Mouse (Mus musculus): ENCODE measurements at regions not wholly inside any gene's neighbourhood (a gene's known extent, or its start where the extent isn't known, plus 50 kb on each side); places are given as distances from the start of the nearest gene placed in this dataset.

DNA sequence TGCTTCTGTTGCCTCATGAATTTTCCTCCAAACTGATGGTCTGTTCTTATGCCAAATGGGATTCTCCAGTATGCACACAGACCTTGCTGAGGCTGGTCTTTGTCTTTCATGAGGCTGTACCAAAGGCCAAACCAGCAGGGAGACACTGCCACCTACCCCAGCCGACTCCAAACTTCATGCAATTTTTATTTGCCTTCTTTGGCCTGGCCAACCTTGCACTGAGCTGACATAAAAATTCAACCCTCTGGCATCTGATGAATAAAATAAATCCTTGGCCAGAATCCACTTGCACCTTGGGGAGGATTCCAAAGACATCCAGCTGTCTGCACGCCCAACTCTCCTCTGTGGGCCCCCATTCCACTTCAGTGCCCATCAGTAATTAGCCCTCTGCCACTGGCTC lies 126.0 kb upstream of the Nmur2 start:
- DNase-seq (ENCODE audit: low spot score in 2 of 2): no peak

- peak in 1 of 2 experiments; percentile 28 for DNase-seq (ENCODE audit: low spot score in 2 of 2)
Observed at GRCm38 (mm10) chr11:56165759-56166158, 124.9 kb upstream of the Nmur2 start.

GRCm38 (mm10) chr11:56160286-56160685 lies 119.5 kb upstream of the Nmur2 start:
- no peak for DNase-seq (ENCODE audit: low spot score in 2 of 2)

GRCm38 (mm10) chr11:56159412-56160074 lies 118.7 kb upstream of the Nmur2 start:
- DNase-seq (ENCODE audit: low spot score in 2 of 2): peak in 1 of 2 experiments; percentile 17

DNA sequence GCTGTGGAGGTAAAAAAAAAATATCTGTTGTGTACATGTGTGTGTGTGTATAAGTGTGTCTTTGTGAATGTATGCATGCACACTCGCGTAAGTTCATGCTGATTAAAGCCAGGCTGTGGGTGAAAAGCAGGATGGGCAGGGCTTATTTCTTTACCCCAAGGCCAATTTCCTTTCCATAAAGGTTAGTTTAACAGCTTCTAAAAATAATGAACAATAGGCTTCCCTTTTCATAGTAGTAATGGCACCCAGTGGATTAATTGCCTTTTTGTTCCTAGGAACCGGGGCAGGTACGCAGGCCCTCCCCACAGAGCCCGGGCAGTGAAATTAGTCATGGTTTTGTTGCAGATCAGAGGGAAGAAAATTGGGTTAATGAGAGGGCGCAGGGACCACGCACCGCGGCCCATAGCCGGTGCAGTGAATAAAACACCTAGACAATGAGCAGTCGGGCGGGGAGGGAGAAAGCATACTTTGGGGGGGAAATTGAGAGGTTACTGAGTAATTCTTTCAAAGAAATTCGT lies 110.1 kb upstream of the Nmur2 start:
- DNase-seq (ENCODE audit: low spot score in 2 of 2): no peak

- no peak for DNase-seq (ENCODE audit: low spot score in 2 of 2)
Observed at GRCm38 (mm10) chr11:56149752-56150151, 108.9 kb upstream of the Nmur2 start.

GRCm38 (mm10) chr11:56148956-56149355 lies 108.1 kb upstream of the Nmur2 start:
- DNase-seq (ENCODE audit: low spot score in 2 of 2): no peak

- DNase-seq (ENCODE audit: low spot score in 2 of 2): no peak
Observed at GRCm38 (mm10) chr11:56146708-56147107, 105.9 kb upstream of the Nmur2 start.

- peak; percentile 17 to 22 for DNase-seq (ENCODE audit: low spot score in 2 of 2)
Observed at GRCm38 (mm10) chr11:56131339-56131823, 90.6 kb upstream of the Nmur2 start.

DNA sequence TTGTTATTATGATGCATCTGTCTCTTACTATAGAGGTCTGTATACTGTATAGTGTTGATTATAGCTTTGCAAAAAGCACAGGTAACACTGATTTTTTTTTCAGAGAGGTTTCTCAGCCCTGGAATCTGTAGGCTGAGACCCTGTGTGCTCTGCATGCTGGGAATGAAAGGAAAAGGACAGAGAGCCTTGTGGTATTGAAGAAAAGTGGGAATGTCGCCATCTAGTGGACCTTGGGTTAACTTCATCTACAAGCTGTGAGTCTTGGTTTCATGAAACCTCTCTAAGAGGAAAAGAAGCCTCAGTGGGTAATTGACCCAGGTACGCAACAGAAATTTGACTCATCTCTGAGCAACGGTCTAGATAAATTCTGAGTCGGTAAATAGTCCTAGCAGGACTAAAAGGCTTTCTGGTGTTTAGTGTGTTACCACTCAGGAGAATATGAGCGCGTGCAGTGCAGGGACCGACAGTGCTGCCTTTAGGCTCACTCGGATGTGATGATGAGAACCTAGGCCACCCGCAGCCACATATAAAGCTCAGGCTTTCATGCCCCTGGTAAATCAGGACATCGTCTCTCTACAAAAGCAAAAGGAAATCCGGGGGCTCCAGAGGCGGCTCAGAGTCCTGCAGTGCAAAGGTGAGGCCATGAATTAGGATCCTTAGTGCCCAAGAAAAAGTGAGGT lies 75.9 kb upstream of the Nmur2 start:
- DNase-seq (ENCODE audit: low spot score in 2 of 2): no peak

- DNase-seq (ENCODE audit: low spot score in 2 of 2): peak; percentile 16 to 67
Observed at GRCm38 (mm10) chr11:56107929-56108328, 67.1 kb upstream of the Nmur2 start.

DNA sequence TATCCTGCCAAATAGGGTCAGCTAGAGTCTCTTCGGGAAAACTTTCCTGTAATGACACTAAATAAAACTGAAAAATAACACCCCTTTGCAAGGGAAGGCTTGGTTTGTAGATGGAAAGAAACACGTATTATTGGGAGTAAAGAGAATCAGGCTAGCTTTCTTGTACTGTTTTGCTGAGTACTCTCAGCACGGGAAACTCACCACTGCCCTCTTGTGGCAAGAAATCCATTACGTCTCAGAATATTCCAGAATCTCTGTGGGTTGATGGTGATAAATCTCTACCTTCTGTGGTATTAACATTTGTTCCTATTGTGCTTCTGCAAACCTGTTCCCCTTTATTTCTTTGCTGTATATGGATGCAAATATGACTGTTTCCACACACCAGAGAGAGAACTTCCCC lies 64.8 kb upstream of the Nmur2 start:
- DNase-seq (ENCODE audit: low spot score in 2 of 2): peak; percentile 21 to 28

DNA sequence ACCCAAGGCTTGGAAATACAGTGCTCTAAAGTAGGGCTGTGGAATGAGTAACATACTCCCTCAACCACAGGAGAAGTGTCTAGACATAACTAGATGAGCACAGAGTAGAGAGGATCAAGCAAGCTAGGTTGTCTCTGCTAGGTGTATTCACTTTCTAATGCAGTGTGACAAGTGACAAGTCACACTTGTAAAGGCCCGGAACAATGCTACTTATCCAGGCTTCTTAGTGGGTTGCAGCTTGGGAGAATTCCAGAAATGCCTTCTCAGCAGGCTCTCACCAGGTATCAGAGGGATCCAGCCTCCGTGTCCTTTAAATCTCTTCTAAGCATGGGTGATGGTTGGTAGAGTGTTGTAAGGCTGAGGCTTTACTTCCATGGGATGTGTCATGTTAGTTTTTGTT lies 52.1 kb upstream of the Nmur2 start:
- no peak for DNase-seq (ENCODE audit: low spot score in 2 of 2)

All from left cerebral cortex, adult 8-10 months (tissue).